Mouse (Mus musculus) layer of hippocampus, adult 2 months (tissue): Measurements from ENCODE around the gene Itga1. TPM values are rescaled to one million over a fixed set of nuclear protein-coding genes. Genes with fewer than 3 reads are reported as not detected.

Experiments used
- DNase-seq, 2 experiments: peaks; one replicate each; pipeline ENCODE4 v3.0.0; 2022; ENCODE audit warnings: low spot score in 2 of 2
- H3K27ac ChIP-seq: fragments of 200-600 bp; 2 replicates; pipeline ENCODE4 v1.8.1; 2022
- H3K4me3 ChIP-seq: fragments of 200-600 bp; 2 replicates; pipeline ENCODE4 v1.8.1; 2022; ENCODE audit warnings: mild to moderate bottlenecking
- CTCF ChIP-seq: fragments of 200-600 bp; conservative IDR thresholded peaks from 2 replicates; pipeline ENCODE4 v1.8.1; 2022; ENCODE audit warnings: antibody characterized with exemption, mild to moderate bottlenecking, moderate library complexity
- total RNA-seq, 2 experiments: library from RNA; stranded (reverse); gene quantifications; 2 replicates each; pipeline ENCODE4 v1.2.3; 2021

Itga1 gene
- total RNA-seq, 2 experiments from 2014 or later, result 5.3 to 7.1 TPM

GRCm38 (mm10) chr13:115090977-115091445 lies 10.8 kb downstream of the Itga1 start:
- TF ChIP-seq CTCF, result no peak
- peak overlapping the region; percentile 81; the same call in 1 of the 2 replicates for H3K27ac ChIP-seq
- peak overlapping the region; percentile 79 for H3K4me3 ChIP-seq
- DNase-seq, result no peak

GRCm38 (mm10) chr13:115090069-115090976 lies 11.4 kb downstream of the Itga1 start, which contains the start of gene Pelo:
Pelo (minus strand) TSS chr13:115090186.
- Histone ChIP-seq H3K27ac (peak within 1 kb of the TSS; percentile 81), H3K4me3 (peak within 1 kb of the TSS; percentile 79)
- DNase-seq, result peak; percentile 95
- TF ChIP-seq CTCF, result no peak

- Histone ChIP-seq H3K4me3 (peak overlapping the region; percentile 79), H3K27ac (peak overlapping the region; percentile 81)
- no peak for TF ChIP-seq CTCF
- DNase-seq, result peak; percentile 14 to 19
These were observed 12.3 kb downstream of the Itga1 start for GRCm38 (mm10) chr13:115089395-115090025.

GRCm38 (mm10) chr13:115089020-115089394 lies 12.8 kb downstream of the Itga1 start:
- no peak for TF ChIP-seq CTCF
- no peak for DNase-seq
- Histone ChIP-seq H3K27ac (peak overlapping the region; percentile 81; the same call in 1 of the 2 replicates), H3K4me3 (peak overlapping the region; percentile 79)

GRCm38 (mm10) chr13:115085974-115086373 lies 15.8 kb downstream of the Itga1 start:
- DNase-seq, result no peak
- no peak overlapping the region for H3K4me3 ChIP-seq
- no peak overlapping the region for H3K27ac ChIP-seq
- TF ChIP-seq CTCF, result no peak

GRCm38 (mm10) chr13:115082339-115082738 lies 19.4 kb downstream of the Itga1 start:
- TF ChIP-seq CTCF, result no peak

GRCm38 (mm10) chr13:115079996-115080585 lies 21.7 kb downstream of the Itga1 start:
- no peak for TF ChIP-seq CTCF
- Histone ChIP-seq H3K27ac (no peak overlapping the region), H3K4me3 (no peak overlapping the region)
- DNase-seq, result no peak

More at GRCm38 (mm10) chr13:115082339-115082738, 19.4 kb downstream of the Itga1 start:
- Histone ChIP-seq H3K27ac (no peak overlapping the region), H3K4me3 (no peak overlapping the region)
- no peak for DNase-seq

GRCm38 (mm10) chr13:115078997-115079685 lies 22.6 kb downstream of the Itga1 start:
- Histone ChIP-seq H3K4me3 (no peak overlapping the region), H3K27ac (no peak overlapping the region)
- no peak for DNase-seq
- TF ChIP-seq CTCF, result no peak

GRCm38 (mm10) chr13:115077346-115078134 lies 24.2 kb downstream of the Itga1 start:
- Histone ChIP-seq H3K27ac (no peak overlapping the region), H3K4me3 (no peak overlapping the region)
- no peak for TF ChIP-seq CTCF
- no peak for DNase-seq

GRCm38 (mm10) chr13:115072386-115072785 lies 29.4 kb downstream of the Itga1 start:
- Histone ChIP-seq H3K27ac (no peak overlapping the region), H3K4me3 (no peak overlapping the region)
- TF ChIP-seq CTCF, result no peak
- no peak for DNase-seq

- TF ChIP-seq CTCF, result no peak
- no peak overlapping the region for H3K4me3 ChIP-seq
- DNase-seq, result no peak
- no peak overlapping the region for H3K27ac ChIP-seq
These were observed 30.3 kb downstream of the Itga1 start for GRCm38 (mm10) chr13:115071431-115071830.

- DNase-seq, result no peak
- H3K4me3 ChIP-seq, result no peak overlapping the region
- no peak for TF ChIP-seq CTCF
- no peak overlapping the region for H3K27ac ChIP-seq
These were observed 33.8 kb downstream of the Itga1 start for GRCm38 (mm10) chr13:115067968-115068330.
